Mouse (Mus musculus) layer of hippocampus, postnatal 10 days (tissue): Measurements from ENCODE around the gene Vmn1r74. TPM values are rescaled to one million over a fixed set of nuclear protein-coding genes. Genes with fewer than 3 reads are reported as not detected.
"Not testable (repeated sequence)": the region's sequence is repeated elsewhere in the genome, so short reads cannot be mapped to it uniquely, and the experiment has no call there.

Experiments used
- DNase-seq, 2 experiments: peaks; one replicate each; pipeline ENCODE4 v3.0.0; 2021; ENCODE audit warnings: low spot score in 2 of 2
- long read RNA-seq: library from polyadenylated mRNA; stranded (forward); transcript quantifications from one replicate; pipeline ENCODE4 v2.0.0, GENCODE M21; 2023
- total RNA-seq, 2 experiments: library from RNA; stranded (reverse); gene quantifications; 2 replicates each; pipeline ENCODE4 v1.2.3; 2021

The Vmn1r74 gene
- total RNA-seq, result not detected
- long read RNA-seq, result 0 reads

DNA sequence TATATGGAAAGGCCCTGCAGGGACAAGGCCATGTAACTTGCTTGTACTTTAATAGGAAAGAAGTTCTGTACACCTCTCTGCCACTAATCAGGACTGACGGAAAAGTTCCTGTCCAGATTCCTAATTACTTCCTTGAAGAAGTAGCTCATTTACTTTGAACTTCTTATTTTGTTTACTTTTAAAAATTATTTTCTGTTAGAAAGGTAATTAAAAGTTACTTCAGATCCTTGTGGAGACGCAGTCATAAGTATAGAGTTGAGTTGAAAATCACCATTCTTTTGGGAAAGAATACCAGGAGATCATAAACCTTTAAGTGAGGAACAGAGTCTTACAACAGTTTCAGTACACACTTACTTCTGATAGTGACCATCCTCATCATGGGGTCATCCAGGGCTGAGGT lies at the start of gene Vmn1r74:
Gene Vmn1r74 (plus strand): TSS at position 301 of the 400 bp plus-strand sequence.
- no peak for DNase-seq

DNA sequence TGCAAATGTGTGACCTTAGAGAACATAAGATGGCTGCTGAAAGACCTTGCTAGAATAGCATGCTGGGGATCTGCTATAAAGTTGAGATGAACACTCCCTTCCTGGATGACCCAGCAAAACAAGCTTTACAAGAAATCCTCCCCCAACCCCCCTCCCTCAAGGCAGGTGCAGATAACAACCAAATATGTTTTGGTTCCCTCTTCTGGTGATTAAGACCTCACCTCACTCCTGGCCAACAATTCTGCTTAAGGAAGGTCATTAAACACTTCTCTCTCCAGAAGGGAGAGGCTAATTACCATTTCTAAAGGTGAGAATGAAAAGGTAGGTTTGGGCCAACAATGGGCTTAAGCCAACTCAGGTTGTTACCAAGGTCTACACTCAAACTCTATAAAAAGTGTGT lies 20.0 kb upstream of the Vmn1r74 start:
- DNase-seq, result no peak

DNA sequence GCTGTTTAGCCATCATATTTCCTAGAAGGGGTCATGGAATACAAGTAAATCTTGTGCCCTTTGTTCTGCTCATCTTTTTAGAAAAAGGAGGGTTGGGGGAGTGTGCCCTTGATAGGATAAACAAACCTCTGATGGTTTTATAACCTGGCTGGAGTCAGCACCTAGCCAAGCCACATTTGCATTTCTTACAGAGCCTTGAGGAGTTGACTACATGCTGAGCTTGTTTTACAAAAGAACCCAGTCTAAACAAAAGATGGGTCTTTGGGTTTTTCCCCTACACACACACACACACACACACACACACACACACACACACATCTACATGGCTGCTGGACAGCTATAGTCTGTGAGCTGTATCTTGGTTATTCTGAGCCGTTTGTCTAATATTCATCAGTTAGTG lies 11.6 kb upstream of the Vmn1r74 start:
- DNase-seq, result no peak

DNA sequence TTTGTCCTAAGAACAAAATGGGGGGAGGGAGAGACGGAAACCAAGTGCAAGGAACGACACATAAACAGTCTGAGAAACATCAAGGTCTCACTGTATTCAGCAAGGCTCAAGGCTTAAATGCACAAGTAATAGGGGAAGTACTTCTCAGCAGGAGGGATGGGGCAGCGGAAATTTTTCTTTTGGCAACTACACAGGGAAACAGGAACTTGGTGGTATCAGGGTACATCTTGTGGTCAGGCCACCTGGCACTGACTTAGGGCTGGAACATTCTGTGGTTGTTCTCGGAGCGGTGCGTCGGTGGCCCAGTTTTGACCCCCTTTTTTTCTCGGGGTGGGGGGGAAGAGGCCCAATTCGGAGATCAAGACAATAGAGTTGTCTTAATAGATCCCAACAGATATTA lies 10.5 kb upstream of the Vmn1r74 start:
- DNase-seq, result not testable (repeated sequence)

DNA sequence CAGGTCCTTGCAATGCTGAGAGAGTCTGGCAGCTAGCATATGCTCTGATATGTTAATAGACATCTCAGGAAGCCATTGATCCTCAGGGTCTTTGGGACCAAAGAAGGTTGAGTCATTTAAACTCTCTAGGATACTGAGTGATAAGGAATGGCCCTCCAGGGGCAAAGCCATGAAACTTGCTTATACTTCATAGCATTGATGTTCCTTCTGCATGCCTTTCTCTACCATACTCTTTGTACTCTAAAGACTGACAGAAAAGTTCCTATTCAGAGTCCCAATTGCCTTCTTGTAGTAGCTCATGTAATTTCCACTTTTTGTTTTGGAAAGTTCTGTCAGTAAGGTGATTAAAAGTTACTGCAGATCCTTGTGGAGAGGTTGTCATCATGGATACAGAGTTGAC lies 40.5 kb downstream of the Vmn1r74 start, which contains the start of gene Vmn1r75:
Gene Vmn1r75 (plus strand): TSS at position 301 of the 400 bp plus-strand sequence.
- no peak for DNase-seq

Other genes with a start within 250 kb of the Vmn1r74 start
- gene Zscan4-ps3, start 224.7 kb upstream of the Vmn1r74 start, total RNA-seq, result not detected
- not detected for gene Vmn1r72, start 153.8 kb upstream of the Vmn1r74 start, total RNA-seq
- gene Vmn1r73, start 103.7 kb upstream of the Vmn1r74 start, total RNA-seq, result not detected
- gene Vmn1r75, start 40.6 kb downstream of the Vmn1r74 start, total RNA-seq, result not detected
- not detected for gene Vmn1r76, start 104.2 kb downstream of the Vmn1r74 start, total RNA-seq
- not detected for gene Vmn1r77, start 202.8 kb downstream of the Vmn1r74 start, total RNA-seq